Mouse (Mus musculus) embryonic facial prominence, embryonic 11.5 days (tissue): ENCODE measurements around the gene Lrrc4c. TPM values are rescaled to one million over a fixed set of nuclear protein-coding genes. Genes with fewer than 3 reads are reported as not detected.

Experiments
- microRNA-seq: library from miRNA; unstranded; fragments of <30 nt; microRNA quantifications from one replicate; pipeline ENCODE4, GENCODE M21; 2016; ENCODE audit warnings: borderline number of aligned reads
- polyA plus RNA-seq: library from polyadenylated mRNA; unstranded; fragments of >200 nt; fragmentation: Nextera tagmentation; extraction: Ambion mirVana; gene quantifications from 2 replicates; pipeline ENCODE4 v1.2.1, GENCODE M21; 2014

The Lrrc4c gene
- polyA plus RNA-seq, 1 experiment from 2014 or later: 2.2 TPM

Small RNA genes within 50 kb of the gene (microRNA-seq; reads per million reads assigned to microRNA genes)
- gene Gm44320: not detected
